Mouse (Mus musculus): ENCODE data around the gene Abhd4.

The Abhd4 gene

GRCm38 (mm10) chr14:54300136-54300535, 46.1 kb downstream of the Abhd4 start:
- peak; percentile 13 for DNase-seq

- DNase-seq: no peak
Measured at GRCm38 (mm10) chr14:54300676-54301075, 46.7 kb downstream of the Abhd4 start.

DNA sequence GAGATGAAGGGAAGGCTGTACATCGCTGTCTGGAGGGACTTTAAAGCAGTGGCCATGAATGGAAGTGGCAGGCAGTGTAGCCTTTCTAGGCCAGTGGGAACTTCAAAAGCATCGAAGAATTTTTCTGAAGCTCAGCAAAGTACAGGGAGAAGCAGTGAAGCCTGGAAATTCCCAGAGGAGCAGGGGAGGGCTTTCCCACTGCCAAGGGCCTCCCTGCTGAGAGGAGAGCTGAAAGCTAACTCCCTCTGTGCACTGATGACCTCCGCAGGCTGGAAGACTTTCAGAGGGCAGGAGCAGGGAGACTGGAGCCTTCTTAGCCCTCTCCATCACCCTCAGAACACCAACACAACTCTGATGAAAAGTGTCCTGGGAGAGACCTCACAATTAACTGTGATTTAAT, 57.8 kb downstream of the Abhd4 start:
- no peak for DNase-seq
